Mouse (Mus musculus) CH12.LX (cell line): Measurements from ENCODE around the gene Lancl3. TPM values are rescaled to one million over a fixed set of nuclear protein-coding genes. Genes with fewer than 3 reads are reported as not detected.

Experiments used
- DNase-seq: peaks from one replicate; pipeline ENCODE4 v3.0.0-alpha.2; 2013; ENCODE audit errors: extremely low read depth
- H3K27ac ChIP-seq: 2 replicates; pipeline ENCODE4 v1.5.1; 2012; ENCODE audit warnings: low read depth, mild to moderate bottlenecking, control low read depth, moderate library complexity; ENCODE audit not compliant: insufficient read depth
- H3K27me3 ChIP-seq: replicated peaks from 2 replicates; pipeline ENCODE3; 2012; ENCODE audit warnings: inconsistent platforms
- H3K36me3 ChIP-seq, 2 experiments: replicated peaks in 1 of 2; 2 replicates each; pipeline versions ENCODE3 to v1.6.1; 2012; ENCODE audit warnings: inconsistent platforms in 1 of 2, low read length in 1 of 2, mild to moderate bottlenecking in 1 of 2, mixed read lengths in 1 of 2, moderate library complexity in 1 of 2; ENCODE audit not compliant: control insufficient read depth in 1 of 2, insufficient read depth in 1 of 2
- H3K4me1 ChIP-seq, 2 experiments: 2 replicates each; pipeline ENCODE4 v1.6.1; 2012; ENCODE audit warnings: inconsistent platforms in 1 of 2, moderate library complexity in 1 of 2; ENCODE audit not compliant: insufficient read depth in 2 of 2, control insufficient read depth in 1 of 2
- H3K4me2 ChIP-seq: 2 replicates; pipeline ENCODE4 v1.6.1; 2012; ENCODE audit warnings: low read depth, mild to moderate bottlenecking, control low read depth; ENCODE audit not compliant: poor library complexity, insufficient read depth, severe bottlenecking
- H3K4me3 ChIP-seq, 3 experiments: fragments of 150-350 bp in 1 of 3; sonication (generic) in 1 of 3; replicated peaks in 1 of 3; 2 replicates each; pipeline versions ENCODE3 to v1.5.1; 2011 to 2012; ENCODE audit warnings: low read depth in 2 of 3, low read length in 2 of 3, mild to moderate bottlenecking in 2 of 3, moderate library complexity in 2 of 3, control low read depth in 1 of 3, improper control_type of control experiment in 1 of 3, inconsistent platforms in 1 of 3, mixed read lengths in 1 of 3; ENCODE audit not compliant: poor library complexity in 1 of 3
- H3K79me2 ChIP-seq: replicated peaks from 2 replicates; pipeline ENCODE4 v1.6.1; 2012; ENCODE audit warnings: mild to moderate bottlenecking, moderate library complexity; ENCODE audit not compliant: control insufficient read depth, poor library complexity, insufficient read depth, severe bottlenecking; ENCODE audit errors: extremely low read depth
- H3K9ac ChIP-seq: 2 replicates; pipeline ENCODE4 v1.6.1; 2012; ENCODE audit warnings: low read depth, mild to moderate bottlenecking, control low read depth, moderate library complexity; ENCODE audit not compliant: insufficient read depth
- H3K9me3 ChIP-seq: replicated peaks from 2 replicates; pipeline ENCODE3; 2012; ENCODE audit warnings: low read length, inconsistent platforms, mixed read lengths
- BHLHE40 ChIP-seq: IDR thresholded peaks from 2 replicates; pipeline ENCODE4 v1.6.1; 2011; ENCODE audit warnings: mild to moderate bottlenecking, low read depth, low read length, improper control_type of control experiment
- CHD2 ChIP-seq: IDR thresholded peaks from 2 replicates; pipeline ENCODE4 v1.6.1; 2011; ENCODE audit warnings: low read length, improper control_type of control experiment
- CTCF ChIP-seq, 2 experiments: IDR thresholded peaks in 1 of 2; conservative IDR thresholded peaks in 1 of 2; 2 replicates each; pipeline ENCODE4 v1.5.1; 2011 to 2012; ENCODE audit warnings: low read depth in 2 of 2, low read length in 2 of 2, improper control_type of control experiment in 1 of 2, inconsistent platforms in 1 of 2, mild to moderate bottlenecking in 1 of 2, moderate library complexity in 1 of 2
- E2F4 ChIP-seq: IDR thresholded peaks from 2 replicates; pipeline ENCODE4 v1.6.1; 2011; ENCODE audit warnings: low read depth, low read length, improper control_type of control experiment; ENCODE audit not compliant: insufficient replicate concordance
- GABPA ChIP-seq: IDR thresholded peaks from 2 replicates; pipeline ENCODE4 v1.6.1; 2012; ENCODE audit warnings: low read depth, low read length, improper control_type of control experiment, inconsistent platforms; ENCODE audit not compliant: insufficient replicate concordance
- HCFC1 ChIP-seq: IDR thresholded peaks from 2 replicates; pipeline ENCODE4 v1.6.1; 2012; ENCODE audit warnings: low read depth, mild to moderate bottlenecking, inconsistent platforms, low read length, improper control_type of control experiment
- IRF4 ChIP-seq: IDR thresholded peaks from 2 replicates; pipeline ENCODE4 v1.6.1; 2014; ENCODE audit warnings: low read depth, mild to moderate bottlenecking, inconsistent platforms, low read length, improper control_type of control experiment
- KAT2A ChIP-seq: IDR thresholded peaks from 2 replicates; pipeline ENCODE4 v1.6.1; 2012; ENCODE audit warnings: low read length, improper control_type of control experiment, inconsistent platforms; ENCODE audit not compliant: insufficient replicate concordance
- MXI1 ChIP-seq: IDR thresholded peaks from 2 replicates; pipeline ENCODE4 v1.6.1; 2011; ENCODE audit warnings: mild to moderate bottlenecking, low read depth, low read length, improper control_type of control experiment
- PAX5 ChIP-seq: IDR thresholded peaks from 2 replicates; pipeline ENCODE4 v1.6.1; 2012; ENCODE audit warnings: low read length, inconsistent platforms, mixed read lengths
- RAD21 ChIP-seq: IDR thresholded peaks from 2 replicates; pipeline ENCODE4 v1.6.1; 2011; ENCODE audit warnings: low read depth, mild to moderate bottlenecking, low read length, improper control_type of control experiment, moderate library complexity
- SIN3A ChIP-seq: IDR thresholded peaks from 2 replicates; pipeline ENCODE4 v1.6.1; 2012; ENCODE audit warnings: low read length, improper control_type of control experiment, inconsistent platforms
- TCF12 ChIP-seq: IDR thresholded peaks from 2 replicates; pipeline ENCODE4 v1.6.1; 2014; ENCODE audit warnings: low read depth, mild to moderate bottlenecking, inconsistent platforms, low read length, improper control_type of control experiment
- ZC3H11A ChIP-seq: IDR thresholded peaks from 2 replicates; pipeline ENCODE4 v1.6.1; 2012; ENCODE audit warnings: low read depth, mild to moderate bottlenecking, inconsistent platforms, low read length, improper control_type of control experiment
- ZKSCAN1 ChIP-seq: IDR thresholded peaks from 2 replicates; pipeline ENCODE4 v1.6.1; 2012; ENCODE audit warnings: low read depth, inconsistent platforms, low read length, improper control_type of control experiment, borderline replicate concordance
- ZMIZ1 ChIP-seq: IDR thresholded peaks from 2 replicates; pipeline ENCODE4 v1.6.1; 2012; ENCODE audit warnings: low read depth, mild to moderate bottlenecking, inconsistent platforms, low read length, improper control_type of control experiment
- ZNF384 ChIP-seq: IDR thresholded peaks from 2 replicates; pipeline ENCODE4 v1.6.1; 2012; ENCODE audit warnings: low read depth, low read length, improper control_type of control experiment, inconsistent platforms
- dilution Hi-C: fragments of 300-500 bp; cut with MboI; formaldehyde crosslinking; loops from 2 replicates; pipeline ENCODE4 v1.14.3; 2020; ENCODE audit warnings: low sequenced_read_pairs; ENCODE audit not compliant: extremely low pct_unique_long_range_greater_than_20kb, extremely low pct_ligation_motif_present
- in situ Hi-C: fragments of 300-500 bp; cut with MboI; formaldehyde crosslinking; loops from 3 replicates; pipeline ENCODE4 v1.14.3; 2019; ENCODE audit warnings: low sequenced_read_pairs, low pct_ligation_motif_present, low pct_unique_long_range_greater_than_20kb, mixed read lengths
- polyA plus RNA-seq: library from polyadenylated mRNA; unstranded; fragments of >175 nt; gene quantifications from 2 replicates; pipeline ENCODE4 v1.2.1, GENCODE M21; 2012; ENCODE audit warnings: low read depth; ENCODE audit not compliant: insufficient read length
- total RNA-seq, 2 experiments: library from RNA; depleted of rRNA; stranded (reverse); fragments of 300-350 nt in 1 of 2; fragments of >200 nt in 1 of 2; gene quantifications; 2 replicates each; pipeline ENCODE4 v1.2.3; 2012 to 2014

Gene Lancl3
- total and polyA plus RNA-seq, 3 experiments: 0.07 TPM; not detected in 2

- in situ Hi-C loops (no loop called here), dilution Hi-C loops (no loop called here)
- H3K9me3 ChIP-seq: no peaks in the 10 kb centered on the region
- no peaks in the 10 kb centered on the region for H3K27me3 ChIP-seq
- no peaks in the 10 kb centered on the region for H3K79me2 ChIP-seq
- no peaks in the 10 kb centered on the region for H3K36me3 ChIP-seq
- TF ChIP-seq CTCF (conservative IDR thresholded peaks at IDR 0.05 in 1 of 2, IDR thresholded peaks at IDR 0.05 in 1 of 2; ENCODE audit: low read depth in 2 of 2, low read length in 2 of 2): peak; percentile 29 to 36
- TF ChIP-seq RAD21: peak; percentile 13
- no peak for TF ChIP-seq ZNF384
- TF ChIP-seq ZKSCAN1: no peak
- TF ChIP-seq ZMIZ1: no peak
- TF ChIP-seq, all 38 proteins: peak for 2
- H3K4me2 ChIP-seq: no peak overlapping the region
- no peak overlapping the region for H3K4me3 ChIP-seq
- peaks cover 0 to 10% of the 10 kb centered on the region in 2 experiments; a peak in 2 of 4 replicates for H3K4me1 ChIP-seq
- no peak overlapping the region for H3K9ac ChIP-seq
- H3K27ac ChIP-seq: no peak overlapping the region
- DNase-seq: no peak
Observed at GRCm38 (mm10) chrX:9216244-9216643, 16.5 kb downstream of the Lancl3 start.

- peaks cover 0 to 10% of the 10 kb centered on the region in 2 experiments; a peak in 2 of 4 replicates for H3K4me1 ChIP-seq
- H3K27ac ChIP-seq: no peak overlapping the region
- in situ Hi-C loops (no loop called here), dilution Hi-C loops (no loop called here)
- H3K4me3 ChIP-seq: no peak overlapping the region
- no peaks in the 10 kb centered on the region for H3K36me3 ChIP-seq
- peak; percentile 39 for DNase-seq
- H3K79me2 ChIP-seq: no peaks in the 10 kb centered on the region
- TF ChIP-seq HCFC1: no peak
- no peak for TF ChIP-seq E2F4
- no peak for TF ChIP-seq GABPA
- TF ChIP-seq TCF12: no peak
- TF ChIP-seq ZNF384: no peak
- no peak for TF ChIP-seq KAT2A
- no peak for TF ChIP-seq RAD21
- TF ChIP-seq PAX5: no peak
- TF ChIP-seq MXI1: no peak
- TF ChIP-seq SIN3A: no peak
- no peak for TF ChIP-seq IRF4
- no peak for TF ChIP-seq CHD2
- no peak for TF ChIP-seq ZC3H11A
- TF ChIP-seq BHLHE40: no peak
- H3K9ac ChIP-seq: no peak overlapping the region
- no peaks in the 10 kb centered on the region for H3K9me3 ChIP-seq
- H3K4me2 ChIP-seq: no peak overlapping the region
- H3K27me3 ChIP-seq: no peaks in the 10 kb centered on the region
Observed at GRCm38 (mm10) chrX:9219570-9219969, 19.9 kb downstream of the Lancl3 start.
